Comparison of ENCODE assay signal across 9 mouse cellular contexts in genomic region chr10:59892977-59893376, GRCm38 (mm10). TPM values are rescaled to one million over a fixed set of nuclear protein-coding genes. Genes with fewer than 3 reads are reported as not detected.
DNase-seq lines count a peak whose midpoint lies in the region; ATAC-seq and TF ChIP-seq lines count a peak whose summit lies in the region.
"Had no signal": no experiment of that assay in that cellular context is flagged by ENCODE, and none has a peak within 500 bp of the region (broad histone marks: within the 10 kb centered on the region; RNA-seq: fewer than 3 reads in every experiment).

No protein-coding gene starts in this region.

- H3K4me3 ChIP-seq in embryonic facial prominence, embryonic 14.5 days (ENCODE audit: low read depth, low read length), result no peak overlapping the region
- no peak overlapping the region for H3K4me3 ChIP-seq in hindbrain, embryonic 11.5 days (ENCODE audit: low read depth, low read length)
- no peak overlapping the region for H3K4me3 ChIP-seq in liver, embryonic 14.5 days (ENCODE audit: insufficient read depth in 1 of 2, low read depth in 2 of 2, low read length in 2 of 2)
- H3K4me3 ChIP-seq in neural tube, embryonic 15.5 days (replicated peaks), result no peak overlapping the region
- H3K4me3 ChIP-seq: embryonic facial prominence, embryonic 13.5 days had no signal

- peaks cover 76% of the 10 kb centered on the region for H3K36me3 ChIP-seq in embryonic facial prominence, embryonic 14.5 days (ENCODE audit: control insufficient read depth, insufficient read depth, low read length)
- peaks cover 6% of the 10 kb centered on the region; the same call in 1 of the 2 replicates for H3K36me3 ChIP-seq in hindbrain, embryonic 11.5 days (ENCODE audit: control insufficient read depth, insufficient read depth, low read length)
- peaks cover 66% of the 10 kb centered on the region for H3K36me3 ChIP-seq in liver, embryonic 14.5 days (replicated peaks; ENCODE audit: control insufficient read depth, insufficient read depth, low read depth)
- H3K36me3 ChIP-seq in neural tube, embryonic 15.5 days, result peaks cover 34% of the 10 kb centered on the region

- no peak overlapping the region for H3K27ac ChIP-seq in embryonic facial prominence, embryonic 14.5 days (replicated peaks; ENCODE audit: low read depth, low read length)
- H3K27ac ChIP-seq in hindbrain, embryonic 11.5 days (ENCODE audit: low read depth, low read length), result peak overlapping the region; percentile 11; the same call in 1 of the 2 replicates
- no peak overlapping the region for H3K27ac ChIP-seq in liver, embryonic 14.5 days
- 0 out of 2 replicates have a peak overlapping the region, but pooled peaks have one; percentile 14 for H3K27ac ChIP-seq in neural tube, embryonic 15.5 days (replicated peaks)
- H3K27ac ChIP-seq: embryonic facial prominence, embryonic 13.5 days had no signal

- peak; percentile 97 for TF ChIP-seq CTCF in liver, embryonic 14.5 days (IDR thresholded peaks at IDR 0.05; ENCODE audit: low read depth)

- no peaks in the 10 kb centered on the region for H3K27me3 ChIP-seq in embryonic facial prominence, embryonic 14.5 days (replicated peaks; ENCODE audit: control insufficient read depth, insufficient read depth, low read length)
- no peaks in the 10 kb centered on the region for H3K27me3 ChIP-seq in hindbrain, embryonic 11.5 days (ENCODE audit: control insufficient read depth, insufficient read depth, low read length)
- no peaks in the 10 kb centered on the region for H3K27me3 ChIP-seq in liver, embryonic 14.5 days (ENCODE audit: control insufficient read depth, insufficient read depth, low read length)
- H3K27me3 ChIP-seq in neural tube, embryonic 15.5 days (replicated peaks), result no peaks in the 10 kb centered on the region
- H3K27me3 ChIP-seq: embryonic facial prominence, embryonic 13.5 days had no signal

- no peak for TF ChIP-seq EP300 in liver, embryonic 14.5 days (IDR thresholded peaks at IDR 0.05; ENCODE audit: low read depth)

- H3K9ac ChIP-seq in embryonic facial prominence, embryonic 14.5 days (ENCODE audit: low read depth, low read length), result no peak overlapping the region
- H3K9ac ChIP-seq in hindbrain, embryonic 11.5 days (ENCODE audit: low read depth, low read length), result no peak overlapping the region
- no peak overlapping the region for H3K9ac ChIP-seq in liver, embryonic 14.5 days (replicated peaks)
- H3K9ac ChIP-seq in neural tube, embryonic 15.5 days (replicated peaks), result no peak overlapping the region
- H3K9ac ChIP-seq: embryonic facial prominence, embryonic 13.5 days had no signal

- DNase-seq in layer of hippocampus, adult 18-20 months (ENCODE audit: low spot score in 2 of 2), result peak; percentile 69 to 84
- no peak for DNase-seq in layer of hippocampus, adult 9-10 months (ENCODE audit: low spot score)
- peak; percentile 81 for DNase-seq in adrenal gland, postnatal 10 days
- peak; percentile 83 for DNase-seq in embryonic facial prominence, embryonic 14.5 days (ENCODE audit: low spot score)
- peak; percentile 86 for DNase-seq in hindbrain, embryonic 11.5 days (ENCODE audit: low spot score)
- no peak for DNase-seq in liver, embryonic 14.5 days (ENCODE audit: low read depth in 3 of 3, low spot score in 3 of 3)
- DNase-seq in thymus, postnatal 4 days, result peak; percentile 85

- 45% methylated on average over 6 of the region's 6 CpGs for whole genome bisulfite sequencing in embryonic facial prominence, embryonic 14.5 days
- WGBS in hindbrain, embryonic 11.5 days, result 45% methylated on average over 6 of the region's 6 CpGs
- 62% methylated on average over 6 of the region's 6 CpGs for WGBS in liver, embryonic 14.5 days (ENCODE audit: insufficient replicate concordance)
- WGBS in neural tube, embryonic 15.5 days, result 28% methylated on average over 6 of the region's 6 CpGs

- ATAC-seq in embryonic facial prominence, embryonic 14.5 days (ENCODE audit: low read depth), result peak; percentile 19; the same call in 1 of the 2 replicates
- ATAC-seq in hindbrain, embryonic 11.5 days (ENCODE audit: low FRiP score), result no peak
- no peak for ATAC-seq in liver, embryonic 14.5 days (ENCODE audit: insufficient read depth)
- ATAC-seq in neural tube, embryonic 15.5 days (ENCODE audit: low FRiP score), result peak; percentile 19; the same call in 1 of the 2 replicates

- H3K4me1 ChIP-seq in embryonic facial prominence, embryonic 14.5 days (ENCODE audit: control insufficient read depth, insufficient read depth, low read length), result peaks cover 5% of the 10 kb centered on the region; the same call in 1 of the 2 replicates
- peaks cover 13% of the 10 kb centered on the region for H3K4me1 ChIP-seq in hindbrain, embryonic 11.5 days (replicated peaks; ENCODE audit: control insufficient read depth, insufficient read depth, low read length)
- H3K4me1 ChIP-seq in liver, embryonic 14.5 days (replicated peaks; ENCODE audit: control insufficient read depth in 2 of 2, insufficient read depth in 2 of 2, low read length in 1 of 2), result peaks cover 0 to 8% of the 10 kb centered on the region in 2 experiments; a peak in 2 of 4 replicates
- peaks cover 36% of the 10 kb centered on the region for H3K4me1 ChIP-seq in neural tube, embryonic 15.5 days

- no peaks in the 10 kb centered on the region for H3K9me3 ChIP-seq in embryonic facial prominence, embryonic 14.5 days (ENCODE audit: control insufficient read depth, low read length)
- H3K9me3 ChIP-seq in hindbrain, embryonic 11.5 days (ENCODE audit: control insufficient read depth, low read length), result no peaks in the 10 kb centered on the region
- no peaks in the 10 kb centered on the region for H3K9me3 ChIP-seq in liver, embryonic 14.5 days (ENCODE audit: control insufficient read depth, low read length)
- H3K9me3 ChIP-seq in neural tube, embryonic 15.5 days (replicated peaks), result no peaks in the 10 kb centered on the region
- H3K9me3 ChIP-seq: embryonic facial prominence, embryonic 13.5 days had no signal

- H3K4me2 ChIP-seq in embryonic facial prominence, embryonic 14.5 days (ENCODE audit: low read depth, low read length), result no peak overlapping the region
- no peak overlapping the region for H3K4me2 ChIP-seq in hindbrain, embryonic 11.5 days (replicated peaks; ENCODE audit: low read depth, low read length)
- no peak overlapping the region for H3K4me2 ChIP-seq in liver, embryonic 14.5 days (ENCODE audit: low read depth)
- H3K4me2 ChIP-seq in neural tube, embryonic 15.5 days, result no peak overlapping the region
- H3K4me2 ChIP-seq: embryonic facial prominence, embryonic 13.5 days had no signal

RNA-seq across cellular contexts. Expression of gene Dnajb12, which starts 13.6 kb away (rescaled TPM):
- 10 to 100 TPM; 52.7 to 53.2 TPM for total RNA-seq in layer of hippocampus, adult 18-20 months (2021)
- 10 to 100 TPM; 45.4 to 52.7 TPM for total RNA-seq in adrenal gland, postnatal 10 days (2021)
- polyA plus RNA-seq in embryonic facial prominence, embryonic 14.5 days (2014; fragmentation: Nextera tagmentation; extraction: Ambion mirVana), result 25.5 and 28.7 TPM in 2 replicates
- 22.0 and 22.6 TPM in 2 replicates for polyA plus RNA-seq in hindbrain, embryonic 11.5 days (2014; fragmentation: Nextera tagmentation; extraction: Ambion mirVana)
- polyA plus RNA-seq in liver, embryonic 14.5 days (2012; rRNA removed), result 9.5 and 12.4 TPM in 2 replicates
- 12.0 and 15.6 TPM in 2 replicates for polyA plus RNA-seq in liver, embryonic 14.5 days (2014; fragmentation: Nextera tagmentation; extraction: Ambion mirVana)
- polyA plus RNA-seq in neural tube, embryonic 15.5 days (2015; fragmentation: Nextera tagmentation; extraction: Ambion mirVana), result 17.2 and 20.6 TPM in 2 replicates

RNA-seq across cellular contexts. Expression of gene Ddit4, which starts 58.7 kb away (rescaled TPM):
- total RNA-seq in layer of hippocampus, adult 18-20 months (2021), result 10 to 100 TPM; 69.7 to 89.5 TPM
- 100 to 1,000 TPM in 1 of 2 experiments, 10 to 100 TPM in 1; 46.2 to 129 TPM for total RNA-seq in adrenal gland, postnatal 10 days (2021)
- 8.7 and 9.2 TPM in 2 replicates for polyA plus RNA-seq in embryonic facial prominence, embryonic 14.5 days (2014; fragmentation: Nextera tagmentation; extraction: Ambion mirVana)
- 4.6 and 5.5 TPM in 2 replicates for polyA plus RNA-seq in hindbrain, embryonic 11.5 days (2014; fragmentation: Nextera tagmentation; extraction: Ambion mirVana)
- polyA plus RNA-seq in liver, embryonic 14.5 days (2012; rRNA removed), result 2.5 and 3.3 TPM in 2 replicates
- polyA plus RNA-seq in liver, embryonic 14.5 days (2014; fragmentation: Nextera tagmentation; extraction: Ambion mirVana), result 0.20 and 0.39 TPM in 2 replicates
- polyA plus RNA-seq in neural tube, embryonic 15.5 days (2015; fragmentation: Nextera tagmentation; extraction: Ambion mirVana), result 80.8 and 91.6 TPM in 2 replicates

Comparison
In these comparisons a context has a peak if more than half of its experiments do, and no peak if none do; other contexts are left out.
1. DNase-seq: peak in layer of hippocampus, adult 18-20 months (2 of 2), adrenal gland, postnatal 10 days (single experiment), embryonic facial prominence, embryonic 14.5 days (single experiment), hindbrain, embryonic 11.5 days (single experiment) and thymus, postnatal 4 days (single experiment); none in layer of hippocampus, adult 9-10 months (single experiment) and liver, embryonic 14.5 days (0 of 3).
2. ATAC-seq: peak in embryonic facial prominence, embryonic 14.5 days (single experiment) and neural tube, embryonic 15.5 days (single experiment); none in hindbrain, embryonic 11.5 days (single experiment) and liver, embryonic 14.5 days (single experiment).
3. H3K27ac ChIP-seq: peak in hindbrain, embryonic 11.5 days (single experiment) and neural tube, embryonic 15.5 days (single experiment); none in embryonic facial prominence, embryonic 14.5 days (single experiment) and liver, embryonic 14.5 days (single experiment).